In the genomic region with DNA sequence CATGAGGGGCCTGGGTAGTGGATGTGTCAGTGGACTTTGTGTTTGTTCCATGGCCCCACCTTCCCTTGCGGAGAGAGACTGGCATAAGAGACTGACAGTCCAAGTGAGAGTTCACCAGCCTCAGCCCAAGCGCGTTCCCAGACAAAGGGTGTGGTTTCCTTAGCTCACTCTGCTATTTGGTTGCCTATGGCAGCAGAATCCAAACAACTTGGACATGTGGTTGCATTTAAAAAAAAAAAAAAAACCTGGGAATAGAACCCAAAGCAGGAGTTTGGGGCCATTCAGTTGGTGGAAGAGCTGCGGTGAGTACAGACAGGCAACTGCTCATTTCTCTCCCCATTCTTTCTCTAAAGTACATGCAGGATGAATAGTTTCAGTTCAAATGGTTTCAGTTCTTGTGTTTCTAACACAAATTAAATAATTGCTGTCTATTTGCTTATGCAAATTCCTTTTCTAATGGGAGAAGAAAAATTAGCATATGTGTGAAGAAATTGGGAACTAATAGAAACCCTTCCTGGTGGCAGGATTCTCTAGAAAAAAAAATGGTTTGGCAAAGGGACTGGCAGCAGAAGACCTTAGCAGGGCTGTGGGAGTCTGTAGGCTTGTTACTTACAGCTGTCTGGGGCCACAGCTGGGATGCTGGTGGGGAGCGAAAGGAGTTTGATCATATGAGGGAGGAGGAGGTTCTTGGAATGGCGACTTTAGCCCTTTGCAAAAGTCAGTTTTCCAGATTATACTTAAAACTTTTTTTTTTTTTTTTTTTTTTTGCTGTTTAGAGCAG, we compare ENCODE assay signal across 9 mouse cellular contexts. TPM values are rescaled to one million over a fixed set of nuclear protein-coding genes. Genes with fewer than 3 reads are reported as not detected.
DNase-seq lines count a peak whose midpoint lies in the region; ATAC-seq lines count a peak whose summit lies in the region.
"Had no signal": no experiment of that assay in that cellular context is flagged by ENCODE, and none has a peak within 500 bp of the region (broad histone marks: within the 10 kb centered on the region; RNA-seq: fewer than 3 reads in every experiment).

No protein-coding gene starts in this region.

- H3K9me3 ChIP-seq in forebrain, embryonic 15.5 days, result no peaks in the 10 kb centered on the region
- no peaks in the 10 kb centered on the region for H3K9me3 ChIP-seq in limb, embryonic 15.5 days
- H3K9me3 ChIP-seq: liver, embryonic 13.5 days had no signal

- 0 out of 2 replicates have a peak, but pooled peaks cover 4% of the 10 kb centered on the region for H3K4me1 ChIP-seq in forebrain, embryonic 15.5 days
- H3K4me1 ChIP-seq in limb, embryonic 15.5 days, result no peaks in the 10 kb centered on the region
- H3K4me1 ChIP-seq: liver, embryonic 13.5 days had no signal

- no peak overlapping the region for H3K4me2 ChIP-seq in forebrain, embryonic 15.5 days (replicated peaks)
- no peak overlapping the region for H3K4me2 ChIP-seq in limb, embryonic 15.5 days
- H3K4me2 ChIP-seq: liver, embryonic 13.5 days had no signal

- peak; percentile 81 for ATAC-seq in forebrain, embryonic 15.5 days (replicated peaks)
- peak; percentile 52; the same call in 1 of the 2 replicates for ATAC-seq in limb, embryonic 15.5 days (ENCODE audit: insufficient number of reproducible peaks, low FRiP score, low TSS enrichment, low read depth)

- H3K27me3 ChIP-seq in forebrain, embryonic 15.5 days, result no peaks in the 10 kb centered on the region
- H3K27me3 ChIP-seq in limb, embryonic 15.5 days, result no peaks in the 10 kb centered on the region
- H3K27me3 ChIP-seq: liver, embryonic 13.5 days had no signal

- no peak overlapping the region for H3K27ac ChIP-seq in forebrain, embryonic 15.5 days (replicated peaks)
- H3K27ac ChIP-seq in limb, embryonic 15.5 days, result no peak overlapping the region
- H3K27ac ChIP-seq: liver, embryonic 13.5 days had no signal

- no peak overlapping the region for H3K4me3 ChIP-seq in forebrain, embryonic 15.5 days
- H3K4me3 ChIP-seq in limb, embryonic 15.5 days, result no peak overlapping the region
- H3K4me3 ChIP-seq: liver, embryonic 13.5 days had no signal

- no peaks in the 10 kb centered on the region for H3K36me3 ChIP-seq in forebrain, embryonic 15.5 days
- peaks cover 8% of the 10 kb centered on the region for H3K36me3 ChIP-seq in limb, embryonic 15.5 days
- H3K36me3 ChIP-seq: liver, embryonic 13.5 days had no signal

- no peak overlapping the region for H3K9ac ChIP-seq in forebrain, embryonic 15.5 days (replicated peaks)
- no peak overlapping the region for H3K9ac ChIP-seq in limb, embryonic 15.5 days
- H3K9ac ChIP-seq: liver, embryonic 13.5 days had no signal

- peak; percentile 18 for DNase-seq in urinary bladder, postnatal 14 days (ENCODE audit: low spot score)
- DNase-seq in urinary bladder, postnatal 10 days (ENCODE audit: low spot score), result no peak
- DNase-seq in c-Kit-positive CD71-positive TER-119-positive erythroid progenitor cells, embryonic 14.5 days (ENCODE audit: low spot score), result no peak
- no peak for DNase-seq in thymus, postnatal 4 days
- DNase-seq in right cerebral cortex, postnatal 36 days (ENCODE audit: low spot score in 2 of 2), result no peak
- DNase-seq: liver, embryonic 13.5 days; right cerebral cortex, adult 18-20 months had no signal

- 43% methylated on average over 6 of the region's 6 CpGs for WGBS in forebrain, embryonic 15.5 days
- WGBS in limb, embryonic 15.5 days, result 57% methylated on average over 6 of the region's 6 CpGs

RNA-seq across cellular contexts. Expression of a gene that starts 35.7 kb away (rescaled TPM):
- polyA plus RNA-seq in forebrain, embryonic 15.5 days (2015; fragmentation: Nextera tagmentation; extraction: Ambion mirVana), result 0.27 and 0.32 TPM in 2 replicates
- 3.3 and 3.7 TPM in 2 replicates for polyA plus RNA-seq in limb, embryonic 15.5 days (2015; fragmentation: Nextera tagmentation; extraction: Ambion mirVana)

RNA-seq across cellular contexts. Expression of a gene that starts 54.9 kb away (rescaled TPM):
- 108 TPM in 2 replicates for polyA plus RNA-seq in forebrain, embryonic 15.5 days (2015; fragmentation: Nextera tagmentation; extraction: Ambion mirVana)
- 143 and 368 TPM in 2 replicates for polyA plus RNA-seq in limb, embryonic 15.5 days (2015; fragmentation: Nextera tagmentation; extraction: Ambion mirVana)
